Mouse (Mus musculus) hindbrain, embryonic 11.5 days (tissue): ENCODE results near the gene Glyctk. TPM values are rescaled to one million over a fixed set of nuclear protein-coding genes. Genes with fewer than 3 reads are reported as not detected.

ENCODE experiments used
- ATAC-seq: fragments of 200-750 bp; cut with Nextera tagmentation; 2 replicates; pipeline ENCODE4 v1.8.0; 2017; ENCODE audit warnings: mild to moderate bottlenecking, moderate TSS enrichment, moderate library complexity; ENCODE audit not compliant: low FRiP score
- DNase-seq: peaks from one replicate; pipeline ENCODE4 v3.0.0-alpha.2; 2015; ENCODE audit warnings: low spot score
- H3K27ac ChIP-seq: fragments of 300-500 bp; sonication (generic); 2 replicates; pipeline ENCODE4 v1.5.1; 2014; ENCODE audit warnings: mild to moderate bottlenecking, low read depth, low read length
- H3K27me3 ChIP-seq: fragments of 300-500 bp; sonication (generic); 2 replicates; pipeline ENCODE4 v1.6.1; 2014; ENCODE audit warnings: mild to moderate bottlenecking, low read length, moderate library complexity, mixed read lengths; ENCODE audit not compliant: control insufficient read depth, insufficient read depth
- H3K36me3 ChIP-seq: fragments of 300-500 bp; sonication (generic); 2 replicates; pipeline ENCODE4 v1.6.1; 2014; ENCODE audit warnings: mild to moderate bottlenecking, low read length, moderate library complexity, mixed read lengths; ENCODE audit not compliant: control insufficient read depth, insufficient read depth
- H3K4me1 ChIP-seq: fragments of 300-500 bp; sonication (generic); replicated peaks from 2 replicates; pipeline ENCODE4 v1.6.1; 2014; ENCODE audit warnings: low read length, mixed read lengths; ENCODE audit not compliant: control insufficient read depth, insufficient read depth
- H3K4me2 ChIP-seq: fragments of 300-500 bp; sonication (generic); replicated peaks from 2 replicates; pipeline ENCODE4 v1.6.1; 2014; ENCODE audit warnings: mild to moderate bottlenecking, low read depth, low read length
- H3K4me3 ChIP-seq: fragments of 300-500 bp; sonication (generic); 2 replicates; pipeline ENCODE4 v1.5.1; 2014; ENCODE audit warnings: low read depth, low read length
- H3K9ac ChIP-seq: fragments of 300-500 bp; sonication (generic); 2 replicates; pipeline ENCODE4 v1.6.1; 2014; ENCODE audit warnings: low read depth, low read length
- H3K9me3 ChIP-seq: fragments of 300-500 bp; sonication (generic); 2 replicates; pipeline ENCODE4 v1.6.1; 2016; ENCODE audit warnings: low read length; ENCODE audit not compliant: control insufficient read depth
- WGBS: fragments of 180-500 bp; shearing (Covaris S2); extraction: QIAGEN DNeasy Blood & Tissue Kit; methylation state at CpG from one replicate; pipeline ENCODE4 v1.1.7; 2014; 5-methylcytosine and 5-hydroxymethylcytosine counted together
- polyA plus RNA-seq: library from polyadenylated mRNA; unstranded; fragments of >200 nt; fragmentation: Nextera tagmentation; extraction: Ambion mirVana; gene quantifications from 2 replicates; pipeline ENCODE4 v1.2.1, GENCODE M21; 2014

Gene Glyctk
- polyA plus RNA-seq, 1 experiment from 2014 or later, result 4.9 TPM

DNA sequence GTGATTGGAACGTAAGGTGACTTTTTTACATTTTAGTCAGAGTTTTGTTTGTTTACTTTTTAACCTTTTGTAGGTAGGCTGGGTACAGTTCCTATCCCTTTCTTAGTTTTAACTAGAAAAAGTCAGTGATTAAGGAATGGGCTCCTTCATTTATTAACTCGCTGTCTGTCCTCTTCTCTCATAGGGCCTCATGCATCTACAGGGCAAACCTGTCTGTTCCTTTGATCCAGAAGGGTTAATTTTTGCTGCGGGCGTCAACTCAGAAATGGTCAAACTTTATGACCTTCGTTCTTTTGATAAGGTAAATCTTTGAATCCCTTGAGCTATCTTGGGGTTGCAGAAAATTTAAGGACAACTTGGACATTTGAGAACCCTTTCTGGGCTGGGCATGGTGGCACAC lies 26.1 kb upstream of the Glyctk start:
- no peaks in the 10 kb centered on the region for H3K4me1 ChIP-seq
- H3K9ac ChIP-seq, result no peak overlapping the region
- H3K4me3 ChIP-seq, result no peak overlapping the region
- H3K27me3 ChIP-seq, result no peaks in the 10 kb centered on the region
- H3K4me2 ChIP-seq, result no peak overlapping the region
- H3K9me3 ChIP-seq, result no peaks in the 10 kb centered on the region
- H3K36me3 ChIP-seq, result peaks cover 30% of the 10 kb centered on the region
- no peak for DNase-seq
- ATAC-seq, result no peak
- H3K27ac ChIP-seq, result no peak overlapping the region
- 96% methylated on average over 5 of the region's 5 CpGs for WGBS

DNA sequence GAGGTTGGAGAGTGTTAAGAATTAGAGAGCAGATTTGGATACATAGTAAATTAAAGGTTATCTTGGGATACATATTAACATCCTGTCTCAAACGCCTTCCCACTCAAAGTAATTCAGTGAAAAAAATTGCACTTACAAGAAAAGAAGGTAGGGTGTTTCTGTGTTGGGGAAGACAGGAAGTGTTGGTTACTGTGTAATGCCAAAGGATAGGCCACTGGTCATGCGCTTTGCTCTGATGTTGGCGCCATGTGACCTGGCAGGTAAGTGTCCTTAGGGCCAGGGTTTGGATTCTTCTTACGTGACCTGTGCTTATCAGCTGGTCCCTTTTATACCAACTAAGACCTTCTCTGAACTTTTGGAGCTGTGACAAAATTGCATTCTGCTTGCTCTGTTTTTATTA lies 24.2 kb upstream of the Glyctk start:
- Histone ChIP-seq H3K27me3 (no peaks in the 10 kb centered on the region), H3K27ac (no peak overlapping the region), H3K9me3 (no peaks in the 10 kb centered on the region), H3K4me1 (no peaks in the 10 kb centered on the region), H3K36me3 (peaks cover 18% of the 10 kb centered on the region), H3K9ac (no peak overlapping the region), H3K4me2 (no peak overlapping the region), H3K4me3 (no peak overlapping the region)
- ATAC-seq, result no peak
- DNase-seq, result no peak
- 95% methylated on average over 4 of the region's 4 CpGs for WGBS

DNA sequence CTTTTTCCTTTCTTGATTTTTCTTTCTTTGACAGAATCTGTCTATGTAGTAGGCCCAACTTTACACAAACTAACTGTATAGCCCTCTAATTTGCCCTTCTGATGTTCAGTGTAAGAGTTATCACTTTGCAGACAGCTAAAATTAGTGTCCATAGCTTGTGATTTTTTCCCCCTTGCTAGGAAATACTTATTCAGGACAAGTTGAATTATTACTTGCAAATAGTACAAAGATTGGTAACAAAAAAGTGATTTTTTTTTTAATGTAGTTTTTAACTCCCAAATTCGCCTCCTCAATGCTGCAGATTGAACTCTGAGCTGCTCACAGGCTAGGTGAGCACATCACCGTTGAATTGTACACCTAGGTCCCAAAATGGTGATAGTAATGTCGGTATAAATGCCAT lies 22.0 kb upstream of the Glyctk start:
- Histone ChIP-seq H3K4me2 (no peak overlapping the region), H3K4me1 (no peaks in the 10 kb centered on the region), H3K9ac (no peak overlapping the region), H3K27ac (no peak overlapping the region), H3K4me3 (no peak overlapping the region), H3K9me3 (no peaks in the 10 kb centered on the region), H3K27me3 (no peaks in the 10 kb centered on the region), H3K36me3 (peaks cover 10% of the 10 kb centered on the region)
- WGBS, result 93% methylated on average over 3 of the region's 3 CpGs
- ATAC-seq, result no peak
- DNase-seq, result no peak

DNA sequence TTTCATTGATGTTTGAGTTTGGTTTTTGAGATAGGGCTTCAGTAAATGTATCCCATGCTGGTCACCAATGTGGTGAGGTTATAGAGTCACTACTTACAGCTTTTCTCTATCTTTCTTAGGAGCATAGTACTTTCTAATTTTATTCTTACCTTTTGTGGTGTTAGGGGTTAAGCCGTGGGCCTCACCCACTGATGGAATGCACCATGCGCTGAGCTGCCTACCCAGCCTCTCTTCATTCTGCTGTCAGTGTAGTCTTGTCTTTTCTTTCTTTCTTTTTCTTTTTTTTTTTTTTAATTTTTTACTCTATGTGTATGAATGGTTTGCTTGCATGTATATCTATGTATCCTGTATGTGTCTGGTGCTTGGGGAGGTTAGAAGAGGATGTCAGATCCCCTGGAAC lies 21.5 kb upstream of the Glyctk start:
- no peak overlapping the region for H3K27ac ChIP-seq
- no peaks in the 10 kb centered on the region for H3K27me3 ChIP-seq
- H3K36me3 ChIP-seq, result peaks cover 10% of the 10 kb centered on the region; the same call in 1 of the 2 replicates
- WGBS, result 88% methylated on average over 2 of the region's 2 CpGs
- H3K4me2 ChIP-seq, result no peak overlapping the region
- no peak overlapping the region for H3K9ac ChIP-seq
- no peak overlapping the region for H3K4me3 ChIP-seq
- H3K9me3 ChIP-seq, result no peaks in the 10 kb centered on the region
- no peak for ATAC-seq
- H3K4me1 ChIP-seq, result no peaks in the 10 kb centered on the region
- no peak for DNase-seq

DNA sequence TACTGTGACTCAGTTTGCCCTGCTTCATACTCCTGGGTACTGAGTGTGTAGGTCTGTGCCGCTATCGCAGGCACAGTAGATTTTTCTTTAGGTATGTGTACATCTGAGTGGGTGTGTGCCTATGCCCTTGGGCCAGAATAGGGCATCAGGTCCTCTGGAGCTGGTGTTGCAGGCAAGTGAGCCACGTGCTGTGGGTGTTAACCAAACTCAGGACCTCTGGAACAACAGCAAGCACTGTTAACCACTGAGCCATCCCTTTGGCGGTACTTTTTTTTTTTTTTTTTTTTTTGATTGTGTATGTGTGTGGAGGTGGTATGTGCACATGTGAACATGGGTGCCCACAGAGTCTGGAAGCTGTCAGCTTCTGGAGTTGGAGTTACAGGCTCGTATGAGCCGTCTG lies 19.9 kb upstream of the Glyctk start:
- whole genome bisulfite sequencing, result 94% methylated on average over 6 of the region's 6 CpGs
- no peak for DNase-seq
- H3K27me3 ChIP-seq, result no peaks in the 10 kb centered on the region
- no peak overlapping the region for H3K27ac ChIP-seq
- no peak overlapping the region for H3K4me3 ChIP-seq
- no peak for ATAC-seq
- no peak overlapping the region for H3K9ac ChIP-seq
- H3K4me1 ChIP-seq, result no peaks in the 10 kb centered on the region; the same call in 1 of the 2 replicates
- H3K4me2 ChIP-seq, result no peak overlapping the region
- H3K36me3 ChIP-seq, result 0 out of 2 replicates have a peak, but pooled peaks cover 5% of the 10 kb centered on the region
- H3K9me3 ChIP-seq, result no peaks in the 10 kb centered on the region

DNA sequence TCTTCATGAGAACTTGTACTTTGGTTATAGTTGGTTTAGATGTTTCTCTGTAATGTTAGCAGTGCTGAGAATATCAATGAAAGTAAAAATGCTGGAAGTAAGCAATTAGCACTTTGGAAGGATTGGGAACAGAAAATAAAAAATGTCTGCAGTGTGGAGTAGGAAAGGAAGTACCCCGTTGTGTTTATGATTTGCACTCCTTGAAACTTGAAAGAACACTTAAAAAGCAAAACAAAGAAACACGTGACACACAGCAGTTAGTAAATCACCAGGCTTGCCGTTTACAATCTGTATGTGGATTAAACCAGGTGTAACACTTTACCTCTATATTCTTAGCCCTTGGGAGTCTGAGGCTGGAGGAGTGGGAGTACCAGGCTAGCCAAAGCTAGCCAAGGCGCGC lies 18.8 kb upstream of the Glyctk start:
- Histone ChIP-seq H3K4me3 (no peak overlapping the region), H3K9me3 (no peaks in the 10 kb centered on the region), H3K27me3 (no peaks in the 10 kb centered on the region), H3K9ac (no peak overlapping the region), H3K4me1 (no peaks in the 10 kb centered on the region; the same call in 1 of the 2 replicates), H3K36me3 (0 out of 2 replicates have a peak, but pooled peaks cover 5% of the 10 kb centered on the region), H3K4me2 (no peak overlapping the region), H3K27ac (no peak overlapping the region)
- ATAC-seq (no peak), DNase-seq (no peak)
- 92% methylated on average over 5 of the region's 5 CpGs for WGBS

DNA sequence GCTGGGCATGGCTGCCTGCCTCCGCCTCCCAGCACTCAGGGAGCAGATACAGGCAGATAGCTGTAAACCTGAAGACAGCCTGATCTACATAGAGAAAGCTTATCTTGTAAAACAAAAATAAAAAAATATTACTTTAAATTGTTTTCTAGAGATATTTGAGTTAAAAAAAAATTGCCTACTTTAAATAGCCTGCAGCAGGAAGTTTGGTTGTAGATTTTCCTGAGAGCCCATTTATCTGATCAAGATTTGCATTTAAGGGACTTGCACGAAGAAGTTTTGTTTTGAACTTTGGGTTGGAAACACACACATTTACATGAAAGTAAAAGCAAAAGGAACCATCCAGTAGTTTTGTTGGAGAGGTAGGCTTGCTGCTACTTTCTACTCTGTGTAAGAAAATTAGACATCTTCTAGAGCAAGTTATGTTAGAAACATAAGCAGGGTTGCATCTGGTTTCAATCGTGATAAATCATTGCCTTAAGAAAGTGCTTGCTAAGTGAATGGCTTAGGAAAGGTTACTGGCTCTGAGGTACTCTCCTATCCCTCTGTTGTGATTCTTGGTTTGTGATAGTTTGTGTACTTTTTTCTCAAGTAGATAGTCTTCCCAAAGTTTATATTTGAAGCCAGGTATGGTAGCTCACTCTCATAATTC lies 17.7 kb upstream of the Glyctk start:
- Histone ChIP-seq H3K9ac (no peak overlapping the region), H3K4me2 (no peak overlapping the region), H3K27ac (no peak overlapping the region), H3K9me3 (no peaks in the 10 kb centered on the region), H3K4me3 (no peak overlapping the region), H3K27me3 (no peaks in the 10 kb centered on the region), H3K36me3 (0 out of 2 replicates have a peak, but pooled peaks cover 2% of the 10 kb centered on the region), H3K4me1 (no peaks in the 10 kb centered on the region; the same call in 1 of the 2 replicates)
- no peak for ATAC-seq
- WGBS, result 87% methylated on average over 3 of the region's 3 CpGs
- DNase-seq, result no peak

DNA sequence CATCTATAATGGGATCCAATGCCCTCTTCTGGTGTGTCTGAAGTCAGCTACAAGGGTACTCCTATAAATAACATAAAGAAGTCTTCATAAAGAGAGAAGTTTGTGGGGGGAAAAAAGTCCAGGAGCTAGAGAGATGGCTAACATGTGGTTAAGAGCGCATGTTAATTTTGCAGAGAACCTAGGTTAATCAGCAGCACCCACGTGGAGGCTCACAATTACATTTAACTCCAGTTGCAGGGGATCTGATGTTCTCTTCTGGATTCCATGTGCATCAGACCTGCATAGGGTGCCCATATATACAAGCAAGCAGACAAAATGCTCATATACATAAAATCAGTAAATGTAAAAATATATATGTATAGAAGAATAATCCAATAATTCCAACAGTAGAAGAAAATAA lies 15.4 kb upstream of the Glyctk start:
- no peaks in the 10 kb centered on the region for H3K27me3 ChIP-seq
- no peaks in the 10 kb centered on the region for H3K36me3 ChIP-seq
- H3K9ac ChIP-seq, result no peak overlapping the region
- H3K4me2 ChIP-seq, result peak overlapping the region; percentile 87; the same call in 1 of the 2 replicates
- no peaks in the 10 kb centered on the region for H3K9me3 ChIP-seq
- no peak for DNase-seq
- WGBS, result 83% methylated on average over 2 of the region's 2 CpGs
- H3K4me3 ChIP-seq, result no peak overlapping the region
- no peak overlapping the region for H3K27ac ChIP-seq
- H3K4me1 ChIP-seq, result no peaks in the 10 kb centered on the region; the same call in 1 of the 2 replicates
- ATAC-seq, result no peak

DNA sequence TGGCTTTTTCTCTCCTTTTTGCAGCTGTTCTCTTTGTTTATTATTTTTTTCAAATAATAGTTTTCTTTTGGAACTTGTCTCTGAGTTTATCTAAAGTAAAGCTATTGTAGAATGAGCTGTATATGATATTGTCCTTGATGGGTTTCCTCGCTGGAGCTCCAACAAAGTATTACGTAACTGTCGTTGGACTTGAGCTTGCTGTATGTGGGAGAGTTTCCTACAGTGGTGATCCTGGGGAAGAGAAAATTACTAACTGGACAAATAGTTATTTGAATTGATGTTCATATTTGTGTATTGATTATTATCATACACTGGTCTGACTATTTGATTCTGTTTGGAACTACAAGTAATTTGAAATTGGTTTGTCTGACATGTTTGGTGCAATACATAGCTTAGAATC lies 14.6 kb upstream of the Glyctk start:
- 62% methylated on average over 3 of the region's 3 CpGs for whole genome bisulfite sequencing
- H3K4me1 ChIP-seq, result no peaks in the 10 kb centered on the region; the same call in 1 of the 2 replicates
- ATAC-seq, result no peak
- H3K4me3 ChIP-seq, result peak overlapping the region; percentile 97
- H3K36me3 ChIP-seq, result no peaks in the 10 kb centered on the region
- H3K9ac ChIP-seq, result no peak overlapping the region
- no peak for DNase-seq
- H3K27ac ChIP-seq, result no peak overlapping the region
- H3K27me3 ChIP-seq, result no peaks in the 10 kb centered on the region
- no peaks in the 10 kb centered on the region for H3K9me3 ChIP-seq
- H3K4me2 ChIP-seq, result peak overlapping the region; percentile 87
